Comparison of ENCODE assay signal across 9 mouse cellular contexts in genomic region chr10:127324495-127324894, GRCm38 (mm10). TPM values are rescaled to one million over a fixed set of nuclear protein-coding genes. Genes with fewer than 3 reads are reported as not detected.
A peak's percentile ranks its signal among the peaks of the same experiment; 100 is the strongest.
DNase-seq lines count a peak whose midpoint lies in the region; TF ChIP-seq lines count a peak whose summit lies in the region.
"Had no signal": no experiment of that assay in that cellular context is flagged by ENCODE, and none has a peak within 500 bp of the region (broad histone marks: within the 10 kb centered on the region; RNA-seq: fewer than 3 reads in every experiment).

No protein-coding gene starts in this region.

- H3K4me3 ChIP-seq in cortical plate, adult 2 months (ENCODE audit: insufficient read depth, low read length) = no peak overlapping the region

- H3K4me1 ChIP-seq in cortical plate, adult 2 months (ENCODE audit: control insufficient read depth, insufficient read depth, low read length) = no peaks in the 10 kb centered on the region

- peak; percentile 33 for DNase-seq in adrenal gland, adult 2 months
- DNase-seq in adrenal gland, postnatal 25 days = no peak
- DNase-seq in A20 (ENCODE audit: low read depth, low spot score) = peak; percentile 91
- DNase-seq in kidney, adult 9 months = peak; percentile 68
- DNase-seq in lung, postnatal 25 days (ENCODE audit: low spot score) = peak; percentile 79
- peak; percentile 80 to 82 for DNase-seq in thymus, postnatal 10 days (ENCODE audit: low spot score in 2 of 2)
- no peak for DNase-seq in layer of hippocampus, adult 9-11 months

- TF ChIP-seq POLR2A in cortical plate, adult 2 months (IDR thresholded peaks at IDR 0.05; ENCODE audit: extremely low read depth, insufficient read depth, low read length) = no peak

- no peak overlapping the region for H3K27ac ChIP-seq in cortical plate, adult 2 months (ENCODE audit: insufficient read depth, low read length)

- peak; percentile 31; the same call in 1 of the 2 replicates for TF ChIP-seq CTCF in cortical plate, adult 2 months (IDR thresholded peaks at IDR 0.05; ENCODE audit: extremely low read depth, insufficient read depth, low read length)

RNA-seq across cellular contexts. Expression of gene Arhgap9, which starts 2.7 kb away (rescaled TPM):
- total RNA-seq in adrenal gland, adult 2 months (2021) = 1 to 10 TPM; 1.9 to 2.7 TPM
- polyA plus RNA-seq in adrenal gland, adult 2 months (2012; rRNA removed) = 2.7 and 3.7 TPM in 2 replicates
- total RNA-seq in adrenal gland, postnatal 25 days (2021) = 1.1 and 1.6 TPM in 2 replicates
- polyA plus RNA-seq in cortical plate, adult 2 months (2012; rRNA removed) = 1.2 and 1.4 TPM in 2 replicates

RNA-seq across cellular contexts. Expression of gene Mars, which starts 12.9 kb away (rescaled TPM):
- total RNA-seq in adrenal gland, adult 2 months (2021) = 100 to 1,000 TPM; 106 to 128 TPM
- polyA plus RNA-seq in adrenal gland, adult 2 months (2012; rRNA removed) = 90.6 and 111 TPM in 2 replicates
- 110 and 135 TPM in 2 replicates for total RNA-seq in adrenal gland, postnatal 25 days (2021)
- polyA plus RNA-seq in cortical plate, adult 2 months (2012; rRNA removed) = 71.6 and 75.6 TPM in 2 replicates

RNA-seq across cellular contexts. Expression of gene Gli1, which starts 17.3 kb away (rescaled TPM):
- total RNA-seq in adrenal gland, adult 2 months (2021) = 1 to 10 TPM; 2.6 to 5.0 TPM
- 9.1 and 10.2 TPM in 2 replicates for polyA plus RNA-seq in adrenal gland, adult 2 months (2012; rRNA removed)
- 2.6 and 4.8 TPM in 2 replicates for total RNA-seq in adrenal gland, postnatal 25 days (2021)
- polyA plus RNA-seq in cortical plate, adult 2 months (2012; rRNA removed) = 2.3 and 2.6 TPM in 2 replicates

RNA-seq across cellular contexts. Expression of gene Inhbe, which starts 29.7 kb away (rescaled TPM):
- total RNA-seq in adrenal gland, adult 2 months (2021) = not detected
- 0.01 and 0.02 TPM in 2 replicates for polyA plus RNA-seq in adrenal gland, adult 2 months (2012; rRNA removed)
- not detected in 2 replicates for total RNA-seq in adrenal gland, postnatal 25 days (2021)
- polyA plus RNA-seq in cortical plate, adult 2 months (2012; rRNA removed) = 0.10 and 0.19 TPM in 2 replicates
- total RNA-seq: layer of hippocampus, postnatal 10 days had no signal

RNA-seq across cellular contexts. Expression of gene Mbd6, which starts 35.7 kb away (rescaled TPM):
- total RNA-seq in adrenal gland, adult 2 months (2021) = 10 to 100 TPM; 39.7 to 45.0 TPM
- 99.9 and 105 TPM in 2 replicates for polyA plus RNA-seq in adrenal gland, adult 2 months (2012; rRNA removed)
- total RNA-seq in adrenal gland, postnatal 25 days (2021) = 73.2 and 73.3 TPM in 2 replicates
- 35.1 TPM in 2 replicates for polyA plus RNA-seq in cortical plate, adult 2 months (2012; rRNA removed)

Comparison
In these comparisons a context has a peak if more than half of its experiments do, and no peak if none do; other contexts are left out.
1. DNase-seq: peak in adrenal gland, adult 2 months (single experiment), A20 (single experiment), kidney, adult 9 months (single experiment), lung, postnatal 25 days (single experiment) and thymus, postnatal 10 days (2 of 2); none in adrenal gland, postnatal 25 days (single experiment) and layer of hippocampus, adult 9-11 months (single experiment).